Mouse (Mus musculus) hindbrain, embryonic 14.5 days (tissue): ENCODE data around the gene Rhoh. TPM values are rescaled to one million over a fixed set of nuclear protein-coding genes. Genes with fewer than 3 reads are reported as not detected.

ENCODE experiments used
- ATAC-seq: fragments of 200-750 bp; cut with Nextera tagmentation; 2 replicates; pipeline ENCODE4 v1.8.0; 2017; ENCODE audit warnings: moderate number of reproducible peaks, mild to moderate bottlenecking, moderate TSS enrichment, moderate library complexity; ENCODE audit not compliant: low FRiP score
- DNase-seq: peaks from one replicate; pipeline ENCODE4 v3.0.0-alpha.2; 2015; ENCODE audit warnings: low spot score
- H3K27ac ChIP-seq: fragments of 300-500 bp; sonication (generic); 2 replicates; pipeline ENCODE4 v1.5.1; 2014; ENCODE audit warnings: mild to moderate bottlenecking, moderate library complexity
- H3K27me3 ChIP-seq: fragments of 300-500 bp; sonication (generic); 2 replicates; pipeline ENCODE4 v1.6.1; 2014; ENCODE audit warnings: mild to moderate bottlenecking, low read length, mixed read lengths; ENCODE audit not compliant: control insufficient read depth, insufficient read depth
- H3K36me3 ChIP-seq: fragments of 300-500 bp; sonication (generic); replicated peaks from 2 replicates; pipeline ENCODE4 v1.6.1; 2014; ENCODE audit not compliant: control insufficient read depth, insufficient read depth
- H3K4me1 ChIP-seq: fragments of 300-500 bp; sonication (generic); replicated peaks from 2 replicates; pipeline ENCODE4 v1.6.1; 2014; ENCODE audit warnings: antibody characterized with exemption, low read length, mixed read lengths; ENCODE audit not compliant: control insufficient read depth, insufficient read depth
- H3K4me2 ChIP-seq: fragments of 300-500 bp; sonication (generic); replicated peaks from 2 replicates; pipeline ENCODE4 v1.6.1; 2014; ENCODE audit warnings: mild to moderate bottlenecking, moderate library complexity
- H3K4me3 ChIP-seq: fragments of 300-500 bp; sonication (generic); replicated peaks from 2 replicates; pipeline ENCODE4 v1.5.1; 2014; ENCODE audit warnings: mild to moderate bottlenecking, low read length
- H3K9ac ChIP-seq: fragments of 300-500 bp; sonication (generic); 2 replicates; pipeline ENCODE4 v1.6.1; 2014
- H3K9me3 ChIP-seq: fragments of 300-500 bp; sonication (generic); 2 replicates; pipeline ENCODE4 v1.6.1; 2016; ENCODE audit warnings: low read length; ENCODE audit not compliant: control insufficient read depth
- WGBS: fragments of 180-500 bp; shearing (Covaris S2); extraction: QIAGEN DNeasy Blood & Tissue Kit; methylation state at CpG from one replicate; pipeline ENCODE4 v1.1.7; 2014; 5-methylcytosine and 5-hydroxymethylcytosine counted together
- polyA plus RNA-seq: library from polyadenylated mRNA; unstranded; fragments of >200 nt; fragmentation: Nextera tagmentation; extraction: Ambion mirVana; gene quantifications from 2 replicates; pipeline ENCODE4 v1.2.1, GENCODE M21; 2014

Gene Rhoh
- polyA plus RNA-seq, 1 experiment from 2014 or later, result 0.52 TPM

DNA sequence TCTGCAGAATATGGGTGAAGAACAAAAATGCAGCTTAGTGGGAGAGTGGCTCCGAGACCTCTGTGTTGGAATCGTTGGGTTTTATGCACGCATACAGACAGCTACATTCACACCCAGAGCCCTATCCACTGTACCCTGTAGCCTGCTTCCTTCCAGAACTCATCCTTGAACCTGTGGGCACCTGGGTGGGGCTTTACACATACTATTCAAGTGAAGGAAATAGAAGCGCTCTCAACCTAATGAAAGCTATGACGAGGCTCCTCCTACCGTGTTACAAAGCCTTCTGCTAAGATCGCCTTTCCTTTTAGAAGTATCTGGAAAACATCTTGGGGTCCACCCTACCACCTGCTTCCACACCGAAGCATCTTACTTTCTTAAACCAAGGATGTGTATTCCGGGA, 52.1 kb downstream of the Rhoh start:
- no peaks in the 10 kb centered on the region for H3K27me3 ChIP-seq

GRCm38 (mm10) chr5:65914342-65914741, 53.3 kb downstream of the Rhoh start:
- Histone ChIP-seq H3K9me3 (no peaks in the 10 kb centered on the region), H3K4me1 (peaks cover 10% of the 10 kb centered on the region; the same call in 1 of the 2 replicates), H3K4me3 (no peak overlapping the region), H3K27me3 (no peaks in the 10 kb centered on the region), H3K9ac (no peak overlapping the region), H3K36me3 (no peaks in the 10 kb centered on the region), H3K4me2 (no peak overlapping the region), H3K27ac (no peak overlapping the region)
- ATAC-seq, result no peak
- DNase-seq, result no peak
- 93% methylated on average over 7 of the region's 7 CpGs for WGBS

More for the DNA sequence above, 52.1 kb downstream of the Rhoh start:
- no peak overlapping the region for H3K4me2 ChIP-seq
- H3K9ac ChIP-seq, result no peak overlapping the region
- DNase-seq (no peak), ATAC-seq (no peak)
- H3K36me3 ChIP-seq, result no peaks in the 10 kb centered on the region
- WGBS, result 89% methylated on average over 9 of the region's 9 CpGs
- H3K9me3 ChIP-seq, result no peaks in the 10 kb centered on the region
- no peak overlapping the region for H3K27ac ChIP-seq
- no peak overlapping the region for H3K4me3 ChIP-seq
- 0 out of 2 replicates have a peak, but pooled peaks cover under 1% of the 10 kb centered on the region for H3K4me1 ChIP-seq

- DNase-seq (no peak), ATAC-seq (no peak)
- H3K9ac ChIP-seq, result no peak overlapping the region
- H3K27me3 ChIP-seq, result no peaks in the 10 kb centered on the region
- WGBS, result 87% methylated on average over 5 of the region's 5 CpGs
- no peaks in the 10 kb centered on the region for H3K36me3 ChIP-seq
- H3K4me2 ChIP-seq, result no peak overlapping the region
- H3K27ac ChIP-seq, result no peak overlapping the region
- H3K9me3 ChIP-seq, result no peaks in the 10 kb centered on the region
- peaks cover 10% of the 10 kb centered on the region; the same call in 1 of the 2 replicates for H3K4me1 ChIP-seq
- no peak overlapping the region for H3K4me3 ChIP-seq
These were observed 55.9 kb downstream of the Rhoh start for GRCm38 (mm10) chr5:65916930-65917329.

GRCm38 (mm10) chr5:65918601-65919000, 57.6 kb downstream of the Rhoh start:
- WGBS, result 68% methylated on average over 3 of the region's 3 CpGs
- Histone ChIP-seq H3K4me2 (no peak overlapping the region), H3K27me3 (no peaks in the 10 kb centered on the region), H3K4me3 (no peak overlapping the region), H3K36me3 (no peaks in the 10 kb centered on the region), H3K4me1 (peaks cover 10% of the 10 kb centered on the region; the same call in 1 of the 2 replicates), H3K9me3 (no peaks in the 10 kb centered on the region), H3K9ac (no peak overlapping the region), H3K27ac (peak overlapping the region; percentile 68)
- ATAC-seq, result peak; percentile 60
- DNase-seq, result peak; percentile 63

DNA sequence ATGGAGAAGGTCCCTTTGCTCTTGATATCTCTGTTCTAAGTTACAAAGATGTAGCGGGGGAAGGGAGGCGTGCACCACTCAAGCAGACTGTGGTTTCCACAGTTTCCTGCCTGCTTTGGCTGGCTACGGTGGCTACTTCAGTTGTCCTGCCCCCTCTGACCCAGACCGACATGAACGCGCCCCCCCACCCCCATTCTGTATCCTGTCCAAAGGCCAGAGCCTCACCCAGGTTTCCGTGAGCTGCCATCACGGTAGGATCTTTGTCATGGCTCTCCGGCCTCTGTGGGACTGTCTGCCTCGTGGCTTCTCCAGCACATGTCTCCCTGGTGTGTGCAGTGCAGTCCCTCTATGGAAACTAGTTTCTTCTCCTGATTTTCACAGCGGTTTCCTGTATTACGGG, 58.3 kb downstream of the Rhoh start:
- ATAC-seq, result no peak

DNA sequence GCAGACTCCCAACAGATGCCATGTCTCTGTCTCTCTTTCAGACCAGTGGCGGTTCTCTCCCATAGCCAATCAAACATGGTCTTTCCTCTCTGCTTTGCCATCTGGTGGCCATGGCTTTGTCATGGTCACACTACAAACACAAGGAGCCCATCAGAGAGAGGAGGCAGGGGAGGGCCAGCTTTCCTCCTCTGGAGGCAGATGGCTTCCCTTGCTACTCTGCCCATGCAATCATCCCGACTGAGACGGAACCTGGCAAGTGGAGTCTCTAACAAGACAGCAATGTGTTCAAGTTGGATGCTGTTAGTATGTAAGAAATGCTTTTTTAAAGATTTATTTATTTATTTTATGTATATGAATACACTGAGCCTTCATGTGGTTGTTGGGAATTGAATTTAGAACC, 58.9 kb downstream of the Rhoh start:
- no peaks in the 10 kb centered on the region for H3K36me3 ChIP-seq
- H3K4me3 ChIP-seq, result no peak overlapping the region
- 96% methylated on average over 3 of the region's 3 CpGs for WGBS
- no peak overlapping the region for H3K27ac ChIP-seq
- peaks cover 10% of the 10 kb centered on the region; the same call in 1 of the 2 replicates for H3K4me1 ChIP-seq
- no peak for ATAC-seq
- H3K9me3 ChIP-seq, result no peaks in the 10 kb centered on the region
- DNase-seq, result no peak
- H3K27me3 ChIP-seq, result no peaks in the 10 kb centered on the region
- H3K4me2 ChIP-seq, result no peak overlapping the region
- no peak overlapping the region for H3K9ac ChIP-seq

More for the DNA sequence above, 58.3 kb downstream of the Rhoh start:
- Histone ChIP-seq H3K9ac (no peak overlapping the region), H3K4me3 (no peak overlapping the region), H3K4me2 (no peak overlapping the region), H3K27me3 (no peaks in the 10 kb centered on the region), H3K9me3 (no peaks in the 10 kb centered on the region), H3K27ac (no peak overlapping the region; the same call in 1 of the 2 replicates), H3K4me1 (peaks cover 10% of the 10 kb centered on the region; the same call in 1 of the 2 replicates), H3K36me3 (no peaks in the 10 kb centered on the region)
- no peak for DNase-seq
- 87% methylated on average over 12 of the region's 12 CpGs for WGBS

DNA sequence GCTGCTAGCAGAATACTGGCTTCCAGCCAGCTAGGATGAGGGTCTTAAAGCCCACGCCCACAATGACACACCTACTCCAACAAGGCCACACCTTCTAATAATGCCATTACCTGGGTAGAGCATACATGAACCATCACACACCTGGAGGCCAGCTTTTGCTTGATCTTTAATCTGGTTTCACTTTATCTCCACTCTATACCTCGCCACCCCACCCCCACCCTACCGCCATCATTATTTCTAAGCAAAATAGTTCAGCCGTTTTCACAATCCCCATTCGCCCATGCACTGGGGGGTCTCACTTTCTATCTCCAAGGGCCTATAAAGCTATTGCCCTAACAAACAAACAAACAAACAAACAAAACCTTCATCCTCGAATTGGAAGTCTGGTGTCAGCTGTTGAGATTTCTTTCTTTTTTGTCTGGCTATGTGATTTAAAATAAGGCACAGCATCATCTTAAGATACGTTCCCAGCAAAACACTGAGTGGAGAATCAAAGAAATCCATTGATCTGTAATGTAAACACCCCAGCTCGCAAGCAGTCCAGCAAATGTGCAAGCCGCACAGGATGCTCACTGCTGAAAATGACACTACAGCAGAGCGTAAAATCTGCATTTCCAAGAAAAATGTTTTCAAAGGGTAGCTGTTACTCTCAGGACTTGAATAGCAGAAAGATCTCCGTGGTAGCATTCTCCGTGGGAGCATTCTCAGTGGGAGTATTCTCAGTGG, 59.9 kb downstream of the Rhoh start:
- H3K27ac ChIP-seq, result no peak overlapping the region
- 76% methylated on average over 12 of the region's 12 CpGs for WGBS
- no peak overlapping the region for H3K4me3 ChIP-seq
- peaks cover 10% of the 10 kb centered on the region; the same call in 1 of the 2 replicates for H3K4me1 ChIP-seq
- H3K4me2 ChIP-seq, result no peak overlapping the region
- no peaks in the 10 kb centered on the region for H3K36me3 ChIP-seq
- no peak for ATAC-seq
- no peaks in the 10 kb centered on the region for H3K27me3 ChIP-seq
- no peak for DNase-seq
- no peak overlapping the region for H3K9ac ChIP-seq
- H3K9me3 ChIP-seq, result no peaks in the 10 kb centered on the region

- ATAC-seq (no peak), DNase-seq (no peak)
- Histone ChIP-seq H3K4me2 (no peak overlapping the region), H3K27ac (no peak overlapping the region), H3K36me3 (no peaks in the 10 kb centered on the region), H3K27me3 (no peaks in the 10 kb centered on the region), H3K9me3 (no peaks in the 10 kb centered on the region), H3K4me1 (peaks cover 10% of the 10 kb centered on the region; the same call in 1 of the 2 replicates), H3K4me3 (no peak overlapping the region), H3K9ac (no peak overlapping the region)
- 80% methylated on average over 9 of the region's 9 CpGs for WGBS
These were observed 60.6 kb downstream of the Rhoh start for GRCm38 (mm10) chr5:65921477-65922138.

- Histone ChIP-seq H3K36me3 (no peaks in the 10 kb centered on the region), H3K4me1 (no peaks in the 10 kb centered on the region), H3K4me2 (no peak overlapping the region), H3K9ac (no peak overlapping the region), H3K4me3 (no peak overlapping the region), H3K9me3 (no peaks in the 10 kb centered on the region), H3K27ac (no peak overlapping the region), H3K27me3 (no peaks in the 10 kb centered on the region)
- 84% methylated on average over 6 of the region's 6 CpGs for WGBS
- ATAC-seq, result no peak
- DNase-seq, result no peak
These were observed 65.7 kb downstream of the Rhoh start for GRCm38 (mm10) chr5:65926666-65927065.
